Mouse (Mus musculus): ENCODE data around the gene Ap3d1.

The Ap3d1 gene

DNA sequence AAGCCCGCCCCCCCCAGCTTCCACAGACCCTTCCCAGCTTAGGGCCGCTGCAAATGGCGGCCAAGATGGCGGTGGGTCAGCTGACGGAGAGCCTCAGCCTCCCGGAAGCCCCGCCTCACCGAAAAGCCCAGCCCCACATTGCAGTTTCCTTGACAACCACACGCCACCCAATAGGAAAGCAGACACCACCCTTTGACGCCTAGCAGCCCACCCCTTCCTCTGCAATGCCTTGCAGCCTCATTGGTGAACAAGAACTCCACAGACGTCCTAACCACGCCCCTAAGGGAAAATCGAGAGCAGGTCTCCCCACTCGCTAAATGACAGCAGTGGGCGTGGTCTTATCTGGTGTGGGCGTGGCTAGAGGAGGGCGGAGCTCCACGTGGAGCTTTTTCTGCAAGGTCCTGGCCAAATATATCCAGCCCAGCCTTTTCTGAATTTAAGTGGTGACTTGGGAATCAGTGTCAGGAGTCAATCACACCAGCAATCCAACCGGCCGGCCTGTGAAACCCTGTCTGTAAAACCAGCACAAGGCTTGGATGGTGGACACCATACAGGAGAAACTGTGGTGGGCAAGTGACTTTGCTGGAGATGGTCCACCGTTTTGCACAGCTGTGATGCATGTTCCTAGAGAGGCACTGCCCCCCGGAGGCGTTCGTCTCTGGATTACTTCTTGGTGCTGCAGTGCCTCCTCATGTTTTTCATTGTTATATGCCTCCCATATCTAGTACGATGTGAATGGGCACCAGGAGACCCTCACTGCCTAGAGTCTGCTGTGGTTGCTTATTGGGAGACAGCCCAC is at the start of gene Ap3d1:
Gene Ap3d1, minus strand, starts transcription at position 85 of the 799 bp plus-strand sequence.
- peak; percentile 100 for DNase-seq (ENCODE audit: low read depth, low spot score)

DNA sequence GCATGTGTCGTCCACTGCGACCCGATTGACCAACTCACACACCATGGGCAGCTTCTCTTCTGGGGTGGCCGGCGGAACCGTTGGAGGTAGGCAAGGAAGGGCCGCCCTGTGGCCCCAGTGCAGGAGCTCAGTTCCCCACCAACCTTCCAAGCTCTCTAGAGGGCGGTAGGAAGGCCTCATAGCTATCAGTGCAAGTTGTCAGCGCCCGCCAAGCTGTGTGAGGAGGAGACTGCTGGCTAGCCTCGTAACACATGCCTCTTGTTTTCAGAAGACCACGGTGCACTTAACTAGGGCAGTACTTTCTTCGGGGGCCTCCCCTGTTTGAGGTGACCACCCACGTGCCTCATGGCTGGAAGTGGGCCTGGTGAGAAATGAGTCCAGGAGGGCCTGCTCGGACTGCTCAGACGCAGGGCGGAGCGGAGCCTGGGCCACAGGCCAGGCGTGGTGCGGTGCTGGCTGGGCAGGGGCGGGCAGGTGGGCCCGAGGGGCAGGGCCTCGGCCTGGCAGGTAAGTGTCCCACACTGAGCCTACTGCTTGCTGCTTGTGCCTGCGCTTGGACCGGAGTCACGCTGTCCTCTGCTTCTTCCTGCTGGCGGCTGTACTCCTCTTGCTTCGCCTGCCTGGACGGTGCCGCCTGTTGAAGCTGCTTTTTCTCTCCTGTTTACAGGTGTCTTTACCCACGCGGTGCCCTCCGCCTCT is 49.6 kb upstream of the Ap3d1 start:
- peak; percentile 42 for DNase-seq (ENCODE audit: low read depth, low spot score)

- no peak for DNase-seq (ENCODE audit: low read depth, low spot score)
Measured at GRCm38 (mm10) chr10:80790761-80791404, 48.8 kb upstream of the Ap3d1 start.

DNA sequence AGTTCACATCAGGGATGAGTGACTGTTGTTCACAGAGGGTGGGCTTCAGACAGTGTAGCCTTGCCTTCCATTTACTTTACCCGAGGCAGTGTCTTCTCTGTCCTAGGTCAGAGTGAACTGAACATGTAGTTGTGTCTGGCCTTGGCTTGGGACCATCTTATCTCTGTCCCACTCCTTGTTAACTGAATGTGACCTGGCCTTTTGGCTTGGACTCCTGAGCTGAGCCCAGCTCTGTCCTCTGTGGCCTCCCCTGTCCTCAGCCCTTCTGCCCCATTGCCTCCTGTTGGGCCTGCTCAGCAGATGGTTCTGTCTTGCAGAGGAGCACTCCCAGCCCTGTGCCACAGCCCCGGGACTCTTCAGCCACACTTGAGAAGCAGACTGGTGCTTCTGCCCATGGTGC is 45.5 kb upstream of the Ap3d1 start:
- no peak for DNase-seq (ENCODE audit: low read depth, low spot score)

GRCm38 (mm10) chr10:80785963-80786362 is 43.9 kb upstream of the Ap3d1 start:
- DNase-seq (ENCODE audit: low read depth, low spot score), result no peak

- no peak for DNase-seq (ENCODE audit: low read depth, low spot score)
Measured at GRCm38 (mm10) chr10:80784871-80785270, 42.8 kb upstream of the Ap3d1 start.

DNA sequence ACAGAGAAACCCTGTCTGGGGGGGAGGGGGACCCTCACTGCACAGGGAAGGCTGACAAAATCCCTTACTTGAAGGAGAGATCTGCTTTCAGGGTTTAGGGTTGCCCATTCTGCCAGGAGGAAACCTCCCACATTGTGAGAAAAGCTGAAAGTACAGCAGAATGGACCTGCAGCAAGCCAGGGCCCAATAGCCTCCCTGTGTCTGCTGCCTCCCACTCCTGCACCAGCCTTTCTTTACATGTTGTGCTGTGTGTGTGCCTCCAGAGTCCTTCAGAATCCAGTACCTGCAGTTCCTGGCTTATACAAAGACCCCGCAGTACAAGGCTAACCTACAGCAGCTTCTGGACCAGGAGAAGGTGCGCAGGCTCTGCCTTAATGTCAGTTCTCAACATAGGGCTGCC is 42.2 kb upstream of the Ap3d1 start:
- no peak for DNase-seq (ENCODE audit: low read depth, low spot score)

DNA sequence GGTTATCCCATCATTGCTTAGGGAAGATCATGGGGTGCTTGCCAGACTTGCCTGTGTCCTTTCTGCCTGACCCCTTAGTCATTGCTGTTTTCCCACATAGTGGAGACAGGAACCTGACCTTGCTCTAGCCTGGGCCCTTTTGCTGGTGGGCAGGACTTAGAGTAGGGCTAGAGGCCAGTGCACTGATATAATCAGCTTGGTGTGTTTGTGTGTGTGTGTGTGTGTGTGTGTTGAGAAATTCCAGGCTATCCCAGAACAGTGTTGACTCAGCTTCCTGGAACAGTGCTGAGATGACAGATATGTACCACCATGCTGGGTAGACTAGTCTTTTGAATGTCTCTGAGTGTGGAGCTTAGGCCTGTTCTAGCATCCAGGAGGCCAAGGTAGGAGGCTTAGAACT is 37.5 kb upstream of the Ap3d1 start:
- no peak for DNase-seq (ENCODE audit: low read depth, low spot score)

DNA sequence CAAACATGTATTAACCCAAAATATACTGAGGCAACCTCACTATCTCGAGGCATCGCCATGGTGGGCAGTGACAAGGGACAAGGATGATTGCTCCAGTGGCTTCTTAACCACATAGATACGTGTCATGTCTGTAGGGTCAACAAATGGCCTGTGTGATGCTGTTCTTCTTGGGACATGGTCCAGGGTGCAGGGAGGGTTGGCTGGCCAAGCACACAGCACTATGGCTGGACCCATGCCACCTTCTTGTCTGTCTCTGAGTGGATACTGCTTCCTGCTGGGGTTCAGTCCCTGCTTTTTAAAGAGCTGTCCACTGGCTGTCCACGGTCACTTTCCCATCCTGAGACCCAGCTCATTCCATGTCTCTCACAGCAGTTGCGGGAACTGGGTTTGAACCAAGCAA is 35.1 kb upstream of the Ap3d1 start:
- DNase-seq (ENCODE audit: low read depth, low spot score), result no peak

GRCm38 (mm10) chr10:80776358-80776869 is 34.4 kb upstream of the Ap3d1 start:
- no peak for DNase-seq (ENCODE audit: low read depth, low spot score)

GRCm38 (mm10) chr10:80775731-80776130 is 33.7 kb upstream of the Ap3d1 start:
- no peak for DNase-seq (ENCODE audit: low read depth, low spot score)

DNA sequence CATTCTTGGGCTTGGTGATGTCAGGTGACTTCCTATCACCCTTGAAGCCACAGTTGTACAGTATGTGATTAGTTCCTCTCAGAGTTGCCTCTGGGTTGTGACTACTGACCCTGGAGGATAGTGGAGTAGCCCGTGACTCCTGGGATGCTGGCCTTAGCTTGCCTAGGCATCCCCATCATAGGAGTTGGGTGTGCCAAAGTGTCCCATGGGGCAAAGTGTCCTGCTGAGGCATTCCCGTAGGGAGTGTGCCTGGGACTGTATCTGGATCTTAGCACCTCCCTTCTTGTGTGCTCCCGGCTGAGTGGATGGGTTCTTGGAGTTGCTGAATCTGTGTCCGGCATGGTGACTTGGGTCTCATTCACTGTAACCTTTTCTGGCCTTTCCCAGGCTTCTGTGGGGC is 32.9 kb upstream of the Ap3d1 start:
- DNase-seq (ENCODE audit: low read depth, low spot score), result no peak

- peak; percentile 70 for DNase-seq (ENCODE audit: low read depth, low spot score)
Measured at GRCm38 (mm10) chr10:80774549-80774948, 32.5 kb upstream of the Ap3d1 start.

- DNase-seq (ENCODE audit: low read depth, low spot score), result no peak
Measured at GRCm38 (mm10) chr10:80773816-80774215, 31.8 kb upstream of the Ap3d1 start.

DNA sequence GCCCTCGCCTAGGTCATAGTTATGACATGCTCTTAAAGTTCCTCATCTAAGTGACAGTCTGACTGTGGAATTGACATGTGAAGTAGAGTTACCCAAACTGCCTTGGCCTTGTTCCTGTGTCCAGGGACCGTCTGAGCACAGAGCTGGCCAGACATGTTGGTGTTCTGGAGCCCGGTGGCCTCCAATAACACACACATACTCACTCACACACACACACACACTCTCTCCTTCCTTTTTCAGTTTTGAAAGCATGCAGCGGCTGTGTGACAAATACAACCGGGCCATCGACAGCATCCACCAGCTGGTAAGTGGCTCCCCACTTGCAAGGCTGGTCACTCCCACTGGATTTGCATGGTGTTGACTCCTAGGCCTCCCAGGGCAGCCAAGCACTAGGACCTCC is 26.3 kb upstream of the Ap3d1 start:
- DNase-seq (ENCODE audit: low read depth, low spot score), result no peak

GRCm38 (mm10) chr10:80766161-80766815 is 24.2 kb upstream of the Ap3d1 start:
- DNase-seq (ENCODE audit: low read depth, low spot score), result peak; percentile 73

DNA sequence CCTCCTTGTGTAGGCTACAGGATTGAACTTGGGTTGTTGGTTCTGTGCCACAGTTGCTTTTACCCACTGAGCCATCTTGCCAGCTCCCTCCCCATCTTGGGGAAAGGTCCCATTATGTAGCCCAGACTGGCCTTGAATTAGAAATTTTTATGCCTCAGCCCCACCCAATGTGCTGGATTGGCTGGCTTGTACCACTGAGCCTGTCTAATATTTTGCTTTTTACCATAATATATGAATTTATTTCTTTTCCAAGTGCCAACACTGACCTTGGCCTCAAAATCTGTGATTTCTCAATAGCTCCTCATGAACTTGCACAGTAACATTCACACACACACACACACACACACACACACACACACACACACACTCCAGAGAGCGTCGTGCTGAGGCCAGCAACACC is 23.7 kb upstream of the Ap3d1 start:
- DNase-seq (ENCODE audit: low read depth, low spot score), result no peak

DNA sequence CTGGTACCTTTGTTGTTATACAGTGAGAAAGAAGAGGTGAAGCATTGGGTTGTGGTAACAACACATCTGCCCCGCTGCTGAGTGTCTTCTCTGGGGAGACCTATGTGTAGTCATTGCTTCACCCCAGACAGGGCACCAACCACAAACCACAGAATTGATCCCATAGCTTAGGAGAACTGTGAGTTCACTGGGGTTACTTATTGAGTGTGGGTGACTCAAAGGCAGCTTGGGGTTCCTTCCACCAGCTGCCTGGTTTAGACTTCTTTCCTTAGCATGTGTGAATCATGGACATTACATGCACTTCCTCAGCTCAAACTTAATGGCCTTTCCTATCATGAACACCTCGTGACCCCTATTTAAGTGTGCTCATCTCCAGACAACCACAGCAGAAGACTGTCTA is 21.4 kb upstream of the Ap3d1 start:
- DNase-seq (ENCODE audit: low read depth, low spot score), result no peak

DNA sequence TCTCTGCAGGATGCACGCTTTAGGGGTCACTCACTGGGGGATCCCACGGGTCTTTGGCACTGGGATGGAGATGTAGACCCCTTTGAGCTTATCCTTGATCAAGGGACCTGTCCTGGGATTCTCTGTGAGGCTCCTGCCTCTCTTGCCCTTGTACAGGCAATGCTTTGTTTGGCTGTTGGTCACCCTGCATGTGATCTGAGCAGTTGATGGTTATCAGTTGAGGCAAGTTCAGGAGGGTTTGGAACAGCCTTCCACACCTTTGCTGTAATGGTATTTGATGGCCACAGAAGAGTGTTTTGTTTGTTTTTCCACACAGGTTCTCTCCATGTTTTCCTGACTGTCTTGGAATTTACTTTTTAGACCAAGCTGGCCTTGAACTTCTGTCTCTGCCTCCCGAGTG is 19.8 kb upstream of the Ap3d1 start:
- no peak for DNase-seq (ENCODE audit: low read depth, low spot score)

- DNase-seq (ENCODE audit: low read depth, low spot score), result no peak
Measured at GRCm38 (mm10) chr10:80760596-80761524, 18.8 kb upstream of the Ap3d1 start.

DNA sequence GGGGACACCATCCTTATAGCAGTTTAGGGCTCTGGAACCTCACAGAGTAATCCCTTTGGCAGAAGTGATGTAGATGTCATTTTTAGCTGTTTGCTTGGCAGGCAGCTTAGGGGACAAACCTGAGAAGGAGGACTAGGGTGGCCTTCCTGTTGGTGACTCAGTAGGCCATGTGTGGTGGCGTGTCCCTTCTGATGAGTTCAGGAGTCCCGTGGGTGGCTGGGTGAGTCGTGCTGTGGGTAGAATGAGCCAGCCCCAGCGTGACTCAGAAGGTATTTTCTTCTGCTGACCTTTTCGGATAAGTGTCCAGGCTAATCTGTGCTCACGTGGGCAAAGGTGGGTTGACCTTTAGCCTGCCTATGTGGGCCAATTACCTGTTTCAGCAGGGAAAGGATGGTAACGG is 16.6 kb upstream of the Ap3d1 start:
- no peak for DNase-seq (ENCODE audit: low read depth, low spot score)

All from R1 (cell line).